Mouse (Mus musculus) cerebellum, postnatal 25 days (tissue): ENCODE results near the gene Dmrtc1a.
"Not testable (repeated sequence)": the region's sequence is repeated elsewhere in the genome, so short reads cannot be mapped to it uniquely, and the experiment has no call there.

ENCODE experiments used
- DNase-seq, 2 experiments: peaks; one replicate each; pipeline ENCODE4 v3.0.0; 2021; ENCODE audit warnings: mixed read lengths in 2 of 2

Gene Dmrtc1a

GRCm38 (mm10) chrX:102908587-102908986 is at the start of gene Dmrtc1a, which contains the start of gene 1700011M02Rik:
Gene Dmrtc1a (minus strand): TSS chrX:102908687.
Gene 1700011M02Rik (plus strand): TSS chrX:102908905.
- not testable (repeated sequence) for DNase-seq

GRCm38 (mm10) chrX:102950136-102950535 is 41.6 kb upstream of the Dmrtc1a start:
- DNase-seq: not testable (repeated sequence)

- DNase-seq: no peak
Measured at GRCm38 (mm10) chrX:102936743-102937142, 28.3 kb upstream of the Dmrtc1a start.

GRCm38 (mm10) chrX:102934395-102934764 is 25.9 kb upstream of the Dmrtc1a start:
- DNase-seq: no peak

- peak; percentile 77 to 86 for DNase-seq
Measured at GRCm38 (mm10) chrX:102933571-102934394, 25.3 kb upstream of the Dmrtc1a start.

GRCm38 (mm10) chrX:102932992-102933570 is 24.6 kb upstream of the Dmrtc1a start:
- DNase-seq: peak in 1 of 2 experiments; percentile 18

- DNase-seq: not testable (repeated sequence)
Measured at GRCm38 (mm10) chrX:102928072-102928471, 19.6 kb upstream of the Dmrtc1a start, which contains the start of gene 1700018G05Rik. Gene 1700018G05Rik (plus strand): TSS chrX:102928372.

GRCm38 (mm10) chrX:102926707-102927106 is 18.2 kb upstream of the Dmrtc1a start:
- DNase-seq: peak; percentile 25 to 62

GRCm38 (mm10) chrX:102914823-102915222 is 6.3 kb upstream of the Dmrtc1a start:
- DNase-seq: not testable (repeated sequence)

GRCm38 (mm10) chrX:102867871-102868270 is 40.6 kb downstream of the Dmrtc1a start, which contains the start of gene 1700031F05Rik:
Gene 1700031F05Rik (minus strand): TSS chrX:102867971.
- DNase-seq: no peak

GRCm38 (mm10) chrX:102854516-102854915 is 54.0 kb downstream of the Dmrtc1a start, which contains the start of gene Dmrtc1c2:
Gene Dmrtc1c2 (minus strand): TSS chrX:102854616.
- not testable (repeated sequence) for DNase-seq
